Mouse (Mus musculus) left cerebral cortex, adult 2 months (tissue): ENCODE results near the gene Glud1. TPM values are rescaled to one million over a fixed set of nuclear protein-coding genes. Genes with fewer than 3 reads are reported as not detected.

ENCODE experiments used
- DNase-seq, 2 experiments: peaks; one replicate each; pipeline ENCODE4 v3.0.0; 2021 to 2022; ENCODE audit warnings: low spot score in 2 of 2, mixed read lengths in 1 of 2; ENCODE audit errors: extremely low spot score in 1 of 2
- H3K27ac ChIP-seq: fragments of 200-600 bp; 2 replicates; pipeline ENCODE4 v1.8.1; 2022
- H3K4me3 ChIP-seq: fragments of 200-600 bp; 2 replicates; pipeline ENCODE4 v1.8.1; 2022
- CTCF ChIP-seq: fragments of 200-600 bp; IDR thresholded peaks from 2 replicates; pipeline ENCODE4 v1.8.1; 2022; ENCODE audit warnings: antibody characterized with exemption, mild to moderate bottlenecking, moderate library complexity
- intact Hi-C: fragments of 180-260 bp; cut with DNase I; formaldehyde crosslinking; loops from one replicate; pipeline ENCODE4 v1.15.1; 2025
- total RNA-seq, 2 experiments: library from RNA; stranded (reverse); gene quantifications; 2 replicates each; pipeline ENCODE4 v1.2.3; 2021

The Glud1 gene
- total RNA-seq, 2 experiments from 2014 or later: 281 to 285 TPM

DNA sequence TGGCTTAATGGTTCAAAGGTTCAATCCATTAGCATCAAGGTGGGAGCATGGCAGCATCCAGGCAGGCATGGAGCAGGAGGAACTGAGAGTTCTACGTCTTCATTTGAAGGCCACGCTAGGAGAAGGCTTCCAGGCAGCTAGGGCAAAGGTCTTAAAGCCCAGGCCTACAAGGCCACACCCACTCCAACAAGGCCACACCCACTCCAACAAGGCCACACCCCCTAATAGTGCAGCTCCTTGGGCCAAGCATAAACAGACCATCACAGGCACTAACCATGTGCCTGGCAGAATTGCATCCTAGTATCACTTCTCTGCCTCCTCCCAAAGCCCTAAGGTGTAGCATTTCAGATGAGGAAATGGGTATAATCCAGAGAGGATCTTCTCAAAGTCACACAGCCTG lies 61.2 kb downstream of the Glud1 start:
- intact Hi-C loops: loop anchor here (1.0 kb wide), 2 partner anchors 30 to 199 kb away; no protein-coding TSS in a partner anchor
- Histone ChIP-seq H3K27ac (no peak overlapping the region), H3K4me3 (no peak overlapping the region)
- no peak for DNase-seq
- TF ChIP-seq CTCF: no peak

DNA sequence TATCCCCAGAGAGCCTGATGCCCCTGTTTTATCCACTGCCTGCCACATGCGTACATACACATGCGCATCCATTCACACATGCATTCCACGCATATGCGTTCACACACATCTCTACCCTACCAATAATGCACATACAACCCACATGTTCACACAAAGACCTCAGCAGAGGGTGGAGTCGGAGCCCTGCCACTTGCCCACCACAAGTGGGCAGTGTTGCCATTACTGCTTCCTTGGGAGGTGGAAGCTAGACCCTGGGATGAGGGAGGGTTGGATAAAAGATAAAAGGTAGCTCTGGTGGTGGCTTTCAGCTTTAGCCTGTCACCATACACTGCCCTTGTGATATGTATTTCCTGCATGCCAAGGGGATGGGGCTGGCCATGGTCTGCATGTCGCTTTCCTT lies 62.1 kb downstream of the Glud1 start:
- intact Hi-C loops: loop anchor here (1.0 kb wide), 2 partner anchors 29 to 198 kb away; no protein-coding TSS in a partner anchor
- Histone ChIP-seq H3K4me3 (no peak overlapping the region), H3K27ac (no peak overlapping the region)
- peak; percentile 88 for TF ChIP-seq CTCF
- peak; percentile 47 to 71 for DNase-seq

DNA sequence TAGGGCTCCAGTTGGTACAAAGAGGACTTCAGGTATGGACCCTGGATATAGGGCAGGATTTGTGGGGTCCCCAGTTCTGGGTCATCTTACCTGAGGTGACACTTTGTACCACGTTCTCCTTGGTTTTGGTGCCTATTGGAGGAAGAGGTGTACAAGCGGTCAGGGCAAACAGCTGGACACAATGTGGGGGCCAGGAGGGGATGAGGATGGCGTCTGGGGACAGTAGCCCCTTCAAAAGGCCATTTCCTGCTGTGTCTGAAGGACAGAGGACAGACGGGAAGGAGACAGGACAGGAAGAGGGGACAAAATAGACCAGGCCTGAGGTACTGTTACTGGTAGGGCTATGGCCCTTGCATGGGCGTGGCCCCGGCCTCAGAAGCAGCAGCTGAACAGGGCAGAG lies 63.1 kb downstream of the Glud1 start:
- no peak for TF ChIP-seq CTCF
- DNase-seq: no peak
- H3K27ac ChIP-seq: no peak overlapping the region
- H3K4me3 ChIP-seq: no peak overlapping the region
- intact Hi-C loops: no loop called here

DNA sequence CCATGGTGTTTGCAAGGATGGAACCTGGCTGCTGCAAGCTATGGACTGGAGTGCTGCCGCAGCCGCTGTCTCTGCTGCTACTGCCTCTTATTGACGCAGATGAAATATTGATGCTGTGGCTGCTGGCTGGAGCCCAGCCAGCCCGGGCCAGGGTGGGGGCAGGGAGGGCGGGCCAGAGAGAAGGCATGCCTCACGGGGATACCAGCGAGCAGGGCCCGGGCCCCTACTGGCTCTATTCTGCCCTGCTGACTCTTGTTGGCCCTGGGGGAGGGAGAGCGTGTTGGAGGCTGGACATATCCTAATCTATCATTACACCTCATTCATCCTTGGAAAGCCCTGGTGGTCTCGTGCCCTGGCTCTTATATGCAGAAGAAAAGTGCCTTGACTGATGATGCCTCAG lies 64.0 kb downstream of the Glud1 start, which contains the start of gene Sncg:
Gene Sncg (minus strand): TSS at position 213 of the 400 bp plus-strand sequence.
- intact Hi-C loops: no loop called here
- no peak for TF ChIP-seq CTCF
- Histone ChIP-seq H3K4me3 (no peak within 1 kb of the TSS), H3K27ac (no peak within 1 kb of the TSS)
- no peak for DNase-seq

DNA sequence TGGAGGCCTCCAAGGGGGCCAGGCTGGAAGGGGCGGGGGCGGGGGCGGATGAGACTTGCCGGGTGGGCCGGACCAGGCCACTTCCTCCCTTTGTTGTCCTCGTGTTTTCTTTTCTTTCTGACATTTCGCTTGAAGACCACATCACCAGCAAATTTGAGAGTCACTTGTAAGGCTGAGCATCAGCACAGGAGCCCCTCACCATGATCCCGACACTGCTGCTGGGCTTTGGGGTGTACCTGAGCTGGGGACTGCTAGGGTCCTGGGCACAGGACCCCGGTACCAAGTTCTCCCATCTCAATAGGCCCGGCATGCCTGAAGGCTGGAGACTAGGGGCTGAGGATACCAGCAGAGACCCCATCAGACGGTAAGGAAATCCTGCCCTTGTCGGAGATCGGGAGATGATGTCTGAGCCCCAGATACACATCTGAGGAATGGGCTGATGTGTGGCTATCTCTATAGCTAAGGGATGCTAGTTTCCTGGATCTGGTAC lies 64.9 kb downstream of the Glud1 start, which contains the start of gene Mmrn2:
Gene Mmrn2 (plus strand): TSS at position 51 of the 490 bp plus-strand sequence.
- DNase-seq: no peak
- no peak for TF ChIP-seq CTCF
- intact Hi-C loops: no loop called here
- Histone ChIP-seq H3K27ac (no peak within 1 kb of the TSS), H3K4me3 (no peak within 1 kb of the TSS)

DNA sequence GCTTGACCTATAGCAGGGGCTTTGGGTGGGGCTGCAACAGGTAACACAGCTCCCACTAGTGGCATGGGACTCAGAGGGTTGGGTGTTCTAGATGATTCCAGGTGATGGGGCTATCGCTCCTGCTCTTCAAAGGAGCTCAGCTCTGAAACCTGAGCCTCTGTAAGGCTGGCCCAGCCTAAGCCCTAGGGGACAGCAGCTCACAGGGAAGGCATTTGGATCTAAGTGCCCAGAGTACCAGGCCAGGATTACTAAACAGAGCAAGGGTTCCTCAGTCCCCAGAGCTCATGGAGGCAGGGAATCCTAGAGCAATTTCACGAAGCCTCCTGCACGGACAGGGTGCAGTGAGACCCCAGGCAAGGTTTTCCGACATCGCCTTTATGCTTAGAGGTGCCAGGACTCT lies 65.4 kb downstream of the Glud1 start:
- intact Hi-C loops: no loop called here
- TF ChIP-seq CTCF: no peak
- no peak for DNase-seq
- Histone ChIP-seq H3K27ac (no peak overlapping the region), H3K4me3 (no peak overlapping the region)

DNA sequence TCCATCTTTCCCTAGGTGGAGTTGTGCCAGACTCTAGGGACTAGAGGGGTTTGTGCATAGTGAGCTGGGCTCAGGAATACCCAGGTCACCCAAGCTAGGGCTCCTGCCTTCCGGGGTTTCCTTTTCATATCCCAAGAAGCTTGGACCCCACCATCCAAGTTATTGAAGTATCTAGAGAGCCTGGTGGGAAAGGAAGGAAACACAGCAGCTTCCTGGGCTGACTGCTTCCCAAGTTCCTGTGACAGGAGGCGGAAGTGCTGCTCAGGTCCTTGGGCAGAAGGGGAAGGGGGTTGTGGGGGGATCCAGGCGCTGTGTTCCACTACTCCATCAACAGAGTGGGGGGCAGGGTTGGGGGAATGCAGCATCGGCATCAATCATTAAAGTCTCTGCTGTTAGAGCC lies 66.6 kb downstream of the Glud1 start:
- Histone ChIP-seq H3K27ac (no peak overlapping the region), H3K4me3 (no peak overlapping the region)
- no peak for DNase-seq
- intact Hi-C loops: no loop called here
- no peak for TF ChIP-seq CTCF

DNA sequence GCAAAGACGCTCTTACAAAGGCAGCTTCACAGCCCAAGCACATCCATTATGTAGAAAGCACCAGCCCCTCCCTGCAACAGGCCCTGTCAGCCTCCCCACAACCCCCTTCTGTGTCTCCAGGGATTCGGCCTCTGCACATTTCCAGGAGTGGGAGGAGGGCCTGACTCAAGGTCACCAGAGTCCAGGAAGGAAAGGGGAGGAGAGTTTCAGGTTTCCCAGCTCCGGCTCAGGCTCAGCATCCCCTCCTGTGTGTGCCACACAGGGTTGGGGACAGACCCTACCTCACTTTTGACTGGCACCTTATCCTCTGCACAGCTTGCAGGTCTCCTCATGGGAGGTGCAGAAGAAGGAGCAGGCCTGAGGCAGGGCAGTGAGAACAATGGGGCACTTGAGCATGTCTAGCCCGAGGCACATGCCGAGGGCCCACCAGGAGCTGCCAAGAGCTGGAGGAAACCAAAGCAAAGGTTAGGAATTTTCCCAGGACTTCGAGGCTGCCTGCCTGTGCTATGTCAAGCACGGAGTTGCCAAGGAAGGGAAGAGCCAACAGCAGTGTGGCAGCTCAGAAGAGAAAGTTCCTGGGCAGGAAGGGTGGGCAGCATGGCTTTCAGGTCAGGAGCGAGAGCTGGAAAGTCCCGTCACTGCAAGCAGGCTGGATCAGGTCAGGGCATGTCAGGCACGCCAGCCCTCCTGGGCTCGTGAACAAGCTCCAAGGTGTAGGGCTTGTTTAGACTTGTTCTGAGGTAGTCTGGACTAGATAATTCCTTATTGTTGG lies 68.2 kb downstream of the Glud1 start:
- no peak overlapping the region for H3K27ac ChIP-seq
- no peak overlapping the region for H3K4me3 ChIP-seq
- no peak for DNase-seq
- intact Hi-C loops: loop anchor here (2.0 kb wide), 1 partner anchor 16 kb away; no protein-coding TSS in a partner anchor
- TF ChIP-seq CTCF: no peak

DNA sequence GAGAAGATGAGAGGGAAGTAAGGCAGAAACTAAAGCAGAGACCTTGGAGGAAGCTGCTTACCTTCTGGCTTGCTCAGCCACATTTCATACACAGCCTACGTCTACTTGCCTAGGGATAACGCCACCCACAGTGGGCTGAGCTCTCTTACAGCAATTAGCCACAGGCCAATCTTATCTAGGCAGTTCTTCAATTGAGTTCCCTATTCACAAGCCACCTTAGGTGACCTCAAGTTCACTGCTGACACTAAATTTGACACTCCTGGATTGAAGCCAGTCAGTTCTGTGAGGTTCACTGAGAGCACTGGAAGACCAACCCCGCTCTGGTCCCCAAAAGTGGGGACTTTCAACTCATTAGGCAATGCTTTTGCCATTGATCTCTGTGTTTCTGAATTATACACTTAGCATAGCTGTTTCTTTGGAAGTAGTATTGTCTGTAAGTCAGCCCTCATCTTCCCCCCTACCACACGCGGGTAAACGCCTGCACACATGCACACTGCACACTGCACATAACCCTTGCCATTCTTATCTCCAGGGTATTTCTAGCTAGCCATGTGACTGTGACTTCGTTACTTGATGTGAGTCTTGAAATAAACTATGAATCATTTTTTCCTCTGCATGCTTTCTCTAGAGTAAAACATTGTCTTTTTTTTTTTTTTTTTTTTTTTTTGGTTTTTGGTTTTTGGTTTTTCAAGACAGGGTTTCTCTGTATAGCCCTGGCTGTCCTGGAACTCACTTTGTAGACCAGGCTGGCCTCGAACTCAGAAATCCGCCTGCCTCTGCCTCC lies 72.6 kb downstream of the Glud1 start:
- Histone ChIP-seq H3K27ac (no peak overlapping the region), H3K4me3 (no peak overlapping the region)
- intact Hi-C loops: no loop called here
- TF ChIP-seq CTCF: no peak
- DNase-seq: no peak

DNA sequence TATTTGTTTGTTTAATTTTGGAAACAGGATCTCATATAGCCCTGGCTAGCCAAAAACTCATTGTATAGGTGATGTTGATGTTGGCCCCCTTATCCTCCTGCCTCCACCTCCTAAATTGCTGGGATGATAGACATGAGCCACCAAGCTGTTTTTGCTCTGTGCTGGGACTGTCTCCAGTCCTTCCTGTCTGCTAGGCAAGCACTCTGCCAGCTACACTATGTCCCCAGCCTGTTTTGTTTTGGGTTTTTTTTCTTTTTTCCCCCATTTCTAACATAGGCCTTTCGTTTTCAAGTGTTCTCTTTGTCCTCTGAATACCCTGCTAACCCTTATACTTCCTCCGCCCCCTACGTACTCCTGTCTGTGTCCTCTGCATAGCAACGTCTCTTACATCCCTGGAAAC lies 82.8 kb downstream of the Glud1 start:
- no peak overlapping the region for H3K4me3 ChIP-seq
- DNase-seq: no peak
- intact Hi-C loops: no loop called here
- H3K27ac ChIP-seq: no peak overlapping the region
- TF ChIP-seq CTCF: no peak

Other genes with a start within 250 kb of the Glud1 start
- under 1 TPM; 0.49 to 0.86 TPM for gene Anxa8, start 224.7 kb upstream of the Glud1 start, total RNA-seq
- gene A630023A22Rik, start 208.0 kb upstream of the Glud1 start, total RNA-seq: not detected
- not detected for gene Npy4r, start 158.2 kb upstream of the Glud1 start, total RNA-seq
- gene Gprin2, start 109.1 kb upstream of the Glud1 start, total RNA-seq: 1 to 10 TPM; 1.7 to 2.8 TPM
- under 1 TPM; 0.28 to 0.29 TPM for gene Syt15, start 91.1 kb upstream of the Glud1 start, total RNA-seq
- gene Shld2, start 234 bp upstream of the Glud1 start, total RNA-seq: 10 to 100 TPM; 10.5 to 11.5 TPM
- not detected for gene Fam25c, start 44.7 kb downstream of the Glud1 start, total RNA-seq
- gene Sncg, start 64.1 kb downstream of the Glud1 start, total RNA-seq: 1 to 10 TPM; 3.0 to 3.9 TPM
- gene Mmrn2, start 64.7 kb downstream of the Glud1 start, total RNA-seq: 1 to 10 TPM; 4.4 to 5.8 TPM
- gene Bmpr1a, start 192.6 kb downstream of the Glud1 start, total RNA-seq: 10 to 100 TPM; 31.0 to 35.9 TPM
- gene 9230112D13Rik, start 212.1 kb downstream of the Glud1 start, total RNA-seq: not detected